Mouse (Mus musculus) testis, adult 2 months (tissue): ENCODE results near the gene Mrps27. TPM values are rescaled to one million over a fixed set of nuclear protein-coding genes. Genes with fewer than 3 reads are reported as not detected.

Experiments
- H3K27ac ChIP-seq: fragments of 200-500 bp; 2 replicates; pipeline ENCODE4 v1.5.1; 2012; ENCODE audit warnings: low read depth, low read length; ENCODE audit not compliant: control insufficient read depth, insufficient read depth
- H3K27me3 ChIP-seq: fragments of 200-500 bp; 2 replicates; pipeline ENCODE4 v1.6.1; 2012; ENCODE audit warnings: mild to moderate bottlenecking, low read length, moderate library complexity; ENCODE audit not compliant: control insufficient read depth, insufficient read depth
- H3K36me3 ChIP-seq: fragments of 200-500 bp; 2 replicates; pipeline ENCODE4 v1.6.1; 2012; ENCODE audit warnings: mild to moderate bottlenecking, low read length; ENCODE audit not compliant: control insufficient read depth, insufficient read depth
- H3K4me1 ChIP-seq: fragments of 200-500 bp; 2 replicates; pipeline ENCODE4 v1.6.1; 2012; ENCODE audit warnings: low read length; ENCODE audit not compliant: control insufficient read depth, insufficient read depth
- H3K4me3 ChIP-seq: fragments of 200-500 bp; 2 replicates; pipeline ENCODE4 v1.5.1; 2012; ENCODE audit warnings: low read depth, mild to moderate bottlenecking, low read length, moderate library complexity, mixed read lengths; ENCODE audit not compliant: control insufficient read depth
- CTCF ChIP-seq: fragments of 200-500 bp; IDR thresholded peaks from 2 replicates; pipeline ENCODE4 v1.5.1; 2012; ENCODE audit warnings: low read depth, mild to moderate bottlenecking, inconsistent platforms, low read length, moderate library complexity; ENCODE audit not compliant: control insufficient read depth, insufficient read depth, insufficient replicate concordance
- POLR2A ChIP-seq: fragments of 200-500 bp; IDR thresholded peaks from 2 replicates; pipeline ENCODE4 v1.6.1; 2012; ENCODE audit warnings: low read depth, mild to moderate bottlenecking, inconsistent platforms, low read length, moderate library complexity; ENCODE audit not compliant: control insufficient read depth
- polyA plus RNA-seq: library from polyadenylated mRNA; depleted of rRNA; stranded (reverse); fragments of >200 nt; gene quantifications from 2 replicates; pipeline ENCODE4 v1.2.3, GENCODE M21; 2012

Mrps27 gene
- polyA plus RNA-seq, 1 experiment: 8.5 TPM

- H3K27me3 ChIP-seq: no peaks in the 10 kb centered on the region
- H3K4me3 ChIP-seq: no peak overlapping the region
- H3K4me1 ChIP-seq: peaks cover 8% of the 10 kb centered on the region
- no peaks in the 10 kb centered on the region for H3K36me3 ChIP-seq
- no peak for TF ChIP-seq CTCF
- no peak for TF ChIP-seq POLR2A
- no peak overlapping the region for H3K27ac ChIP-seq
Observed at GRCm38 (mm10) chr13:99399373-99399772, 54.8 kb downstream of the Mrps27 start.

DNA sequence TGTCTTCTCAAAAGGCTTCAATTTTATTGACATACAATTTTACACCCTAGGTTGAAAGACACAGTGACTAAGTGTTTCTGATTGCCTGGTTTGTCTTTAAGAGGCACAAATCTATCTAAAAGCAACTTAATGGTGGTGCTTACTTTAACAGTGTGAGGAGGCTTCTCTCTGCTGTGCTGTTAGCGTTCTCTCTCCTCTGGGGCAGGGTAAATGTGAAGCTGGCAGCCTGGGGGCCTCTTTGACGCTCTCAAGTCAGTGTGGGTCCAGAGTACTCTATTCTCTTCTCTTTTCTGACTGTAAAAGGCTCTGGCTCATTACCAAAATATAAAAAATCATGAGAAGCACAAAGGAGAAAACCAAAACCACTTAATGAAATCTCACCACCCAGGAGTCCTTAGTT, 64.6 kb downstream of the Mrps27 start:
- H3K4me1 ChIP-seq: no peaks in the 10 kb centered on the region
- no peaks in the 10 kb centered on the region for H3K27me3 ChIP-seq
- no peak overlapping the region for H3K27ac ChIP-seq
- TF ChIP-seq CTCF (no peak), POLR2A (no peak)
- H3K36me3 ChIP-seq: peaks cover 1% of the 10 kb centered on the region
- no peak overlapping the region for H3K4me3 ChIP-seq

DNA sequence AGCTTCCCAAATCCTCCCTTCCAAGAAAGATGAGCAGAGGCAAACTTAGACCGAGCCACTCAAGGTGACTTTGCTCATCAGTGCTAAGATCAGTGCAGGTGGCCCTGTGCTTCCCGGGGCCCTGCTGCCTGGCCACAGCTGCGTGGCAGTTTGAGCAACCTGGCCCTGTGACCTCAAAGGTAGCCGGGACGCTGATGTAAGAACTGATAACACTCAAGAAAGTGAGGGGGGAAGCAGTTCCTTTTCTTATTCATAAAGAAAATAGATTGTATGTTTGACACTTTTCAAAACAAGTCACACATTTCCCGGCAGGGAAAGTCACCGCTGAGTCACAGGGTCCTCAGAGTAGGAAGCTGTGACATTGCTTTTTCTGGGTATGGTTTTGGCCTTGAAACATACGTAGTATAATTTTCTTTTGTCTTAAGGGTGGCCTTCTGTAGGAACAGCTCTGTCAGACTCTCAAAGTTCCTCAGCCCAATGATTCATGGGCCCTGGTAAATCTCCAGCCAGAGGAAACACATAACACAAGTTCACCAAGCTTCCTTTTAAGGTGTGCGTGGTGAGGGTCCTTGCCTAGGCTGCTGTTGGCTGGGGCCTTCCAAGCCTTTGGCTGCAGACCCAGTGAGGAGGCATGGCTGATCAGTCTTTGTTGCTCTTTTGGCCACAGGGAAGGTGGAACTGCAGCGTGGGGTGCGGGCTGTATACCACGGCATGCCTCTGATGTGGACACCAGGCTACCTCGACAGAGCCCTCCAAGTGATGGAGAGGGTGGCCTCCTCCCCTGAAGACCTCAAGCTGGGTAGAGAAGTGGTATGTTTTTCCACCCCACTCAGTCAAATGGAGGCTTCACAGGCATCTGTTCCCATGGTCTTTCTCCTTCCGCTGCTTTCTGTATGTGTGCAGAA, 66.3 kb downstream of the Mrps27 start:
- TF ChIP-seq CTCF (no peak), POLR2A (no peak)
- Histone ChIP-seq H3K4me1 (no peaks in the 10 kb centered on the region), H3K27ac (no peak overlapping the region), H3K4me3 (no peak overlapping the region), H3K36me3 (peaks cover 1% of the 10 kb centered on the region), H3K27me3 (no peaks in the 10 kb centered on the region)

GRCm38 (mm10) chr13:99411761-99412160, 67.2 kb downstream of the Mrps27 start:
- Histone ChIP-seq H3K4me3 (no peak overlapping the region), H3K27ac (no peak overlapping the region), H3K4me1 (no peaks in the 10 kb centered on the region), H3K36me3 (peaks cover 1% of the 10 kb centered on the region), H3K27me3 (no peaks in the 10 kb centered on the region)
- TF ChIP-seq CTCF: no peak
- no peak for TF ChIP-seq POLR2A

- TF ChIP-seq POLR2A (no peak), CTCF (no peak)
Observed at GRCm38 (mm10) chr13:99412477-99413080, 68.0 kb downstream of the Mrps27 start.

GRCm38 (mm10) chr13:99413481-99414351, 69.1 kb downstream of the Mrps27 start:
- H3K4me3 ChIP-seq: no peak overlapping the region
- peaks cover 1% of the 10 kb centered on the region for H3K36me3 ChIP-seq
- TF ChIP-seq POLR2A (no peak), CTCF (no peak)
- H3K4me1 ChIP-seq: no peaks in the 10 kb centered on the region
- no peaks in the 10 kb centered on the region for H3K27me3 ChIP-seq
- H3K27ac ChIP-seq: no peak overlapping the region

More at GRCm38 (mm10) chr13:99412477-99413080, 68.0 kb downstream of the Mrps27 start:
- no peak overlapping the region for H3K27ac ChIP-seq
- H3K36me3 ChIP-seq: peaks cover 1% of the 10 kb centered on the region
- H3K4me3 ChIP-seq: no peak overlapping the region
- no peaks in the 10 kb centered on the region for H3K27me3 ChIP-seq
- H3K4me1 ChIP-seq: no peaks in the 10 kb centered on the region
